Mouse (Mus musculus) hindbrain, embryonic 14.5 days (tissue): ENCODE measurements at regions not wholly inside any gene's neighbourhood (a gene's known extent, or its start where the extent isn't known, plus 50 kb on each side); places are given as distances from the start of the nearest gene placed in this dataset.

Source experiments
- ATAC-seq: fragments of 200-750 bp; cut with Nextera tagmentation; 2 replicates; pipeline ENCODE4 v1.8.0; 2017; ENCODE audit warnings: moderate number of reproducible peaks, mild to moderate bottlenecking, moderate TSS enrichment, moderate library complexity; ENCODE audit not compliant: low FRiP score
- DNase-seq: peaks from one replicate; pipeline ENCODE4 v3.0.0-alpha.2; 2015; ENCODE audit warnings: low spot score
- H3K27ac ChIP-seq: fragments of 300-500 bp; sonication (generic); 2 replicates; pipeline ENCODE4 v1.5.1; 2014; ENCODE audit warnings: mild to moderate bottlenecking, moderate library complexity
- H3K27me3 ChIP-seq: fragments of 300-500 bp; sonication (generic); 2 replicates; pipeline ENCODE4 v1.6.1; 2014; ENCODE audit warnings: mild to moderate bottlenecking, low read length, mixed read lengths; ENCODE audit not compliant: control insufficient read depth, insufficient read depth
- H3K36me3 ChIP-seq: fragments of 300-500 bp; sonication (generic); replicated peaks from 2 replicates; pipeline ENCODE4 v1.6.1; 2014; ENCODE audit not compliant: control insufficient read depth, insufficient read depth
- H3K4me1 ChIP-seq: fragments of 300-500 bp; sonication (generic); replicated peaks from 2 replicates; pipeline ENCODE4 v1.6.1; 2014; ENCODE audit warnings: antibody characterized with exemption, low read length, mixed read lengths; ENCODE audit not compliant: control insufficient read depth, insufficient read depth
- H3K4me2 ChIP-seq: fragments of 300-500 bp; sonication (generic); replicated peaks from 2 replicates; pipeline ENCODE4 v1.6.1; 2014; ENCODE audit warnings: mild to moderate bottlenecking, moderate library complexity
- H3K4me3 ChIP-seq: fragments of 300-500 bp; sonication (generic); replicated peaks from 2 replicates; pipeline ENCODE4 v1.5.1; 2014; ENCODE audit warnings: mild to moderate bottlenecking, low read length
- H3K9ac ChIP-seq: fragments of 300-500 bp; sonication (generic); 2 replicates; pipeline ENCODE4 v1.6.1; 2014
- H3K9me3 ChIP-seq: fragments of 300-500 bp; sonication (generic); 2 replicates; pipeline ENCODE4 v1.6.1; 2016; ENCODE audit warnings: low read length; ENCODE audit not compliant: control insufficient read depth
- WGBS: fragments of 180-500 bp; shearing (Covaris S2); extraction: QIAGEN DNeasy Blood & Tissue Kit; methylation state at CpG from one replicate; pipeline ENCODE4 v1.1.7; 2014; 5-methylcytosine and 5-hydroxymethylcytosine counted together

- peaks cover 13% of the 10 kb centered on the region; the same call in 1 of the 2 replicates for H3K9me3 ChIP-seq
- H3K27me3 ChIP-seq, result no peaks in the 10 kb centered on the region
- no peak overlapping the region for H3K9ac ChIP-seq
- no peak overlapping the region for H3K4me2 ChIP-seq
- H3K36me3 ChIP-seq, result no peaks in the 10 kb centered on the region
- H3K4me3 ChIP-seq, result no peak overlapping the region
- DNase-seq (no peak), ATAC-seq (no peak)
- no peaks in the 10 kb centered on the region for H3K4me1 ChIP-seq
- WGBS, result 84% methylated on average over 1 of the region's 1 CpGs
- no peak overlapping the region for H3K27ac ChIP-seq
These were observed 3701.5 kb upstream of the Gm7489 start for GRCm38 (mm10) chr15:50183185-50183584.
